Mouse (Mus musculus) heart, adult 2 months (tissue): Measurements from ENCODE around the gene Cxcl5. TPM values are rescaled to one million over a fixed set of nuclear protein-coding genes. Genes with fewer than 3 reads are reported as not detected.

Source experiments
- DNase-seq, 2 experiments: peaks; one replicate each; pipeline ENCODE4 v3.0.0; 2021
- H3K27ac ChIP-seq: fragments of 200-600 bp; 2 replicates; pipeline ENCODE4 v1.8.1; 2022
- H3K27me3 ChIP-seq: fragments of 200-500 bp; 2 replicates; pipeline ENCODE4 v1.6.1; 2012; ENCODE audit warnings: mild to moderate bottlenecking, low read length, inconsistent platforms, mixed read lengths; ENCODE audit not compliant: control insufficient read depth, insufficient read depth
- H3K36me3 ChIP-seq: fragments of 200-500 bp; 2 replicates; pipeline ENCODE4 v1.6.1; 2012; ENCODE audit warnings: low read length, inconsistent platforms; ENCODE audit not compliant: control insufficient read depth, insufficient read depth
- H3K4me1 ChIP-seq: fragments of 200-500 bp; 2 replicates; pipeline ENCODE4 v1.6.1; 2011; ENCODE audit warnings: low read length; ENCODE audit not compliant: control insufficient read depth, insufficient read depth
- H3K4me3 ChIP-seq: fragments of 200-600 bp; 2 replicates; pipeline ENCODE4 v1.8.1; 2022
- H3K79me2 ChIP-seq: fragments of 200-500 bp; replicated peaks from 2 replicates; pipeline ENCODE4 v1.6.1; 2012; ENCODE audit warnings: mild to moderate bottlenecking, inconsistent platforms, low read length, moderate library complexity, mixed read lengths; ENCODE audit not compliant: control insufficient read depth, insufficient read depth
- H3K9ac ChIP-seq: fragments of 200-500 bp; 2 replicates; pipeline ENCODE4 v1.6.1; 2012; ENCODE audit warnings: low read depth, mild to moderate bottlenecking, control low read depth, inconsistent platforms, low read length, mixed read lengths
- CTCF ChIP-seq: fragments of 200-600 bp; IDR thresholded peaks from 2 replicates; pipeline ENCODE4 v1.8.1; 2022; ENCODE audit warnings: antibody characterized with exemption, mild to moderate bottlenecking, moderate library complexity
- EP300 ChIP-seq: fragments of 200-500 bp; IDR thresholded peaks from 2 replicates; pipeline ENCODE4 v1.6.1; 2011; ENCODE audit warnings: low read depth, low read length, control low read depth; ENCODE audit not compliant: insufficient read depth
- POLR2A ChIP-seq: fragments of 200-500 bp; IDR thresholded peaks from 2 replicates; pipeline ENCODE4 v1.6.1; 2011; ENCODE audit warnings: mild to moderate bottlenecking, low read depth, low read length, control low read depth; ENCODE audit not compliant: insufficient read depth
- WGBS: fragments of 180-500 bp; shearing (Covaris S2); methylation state at CpG from one replicate; pipeline ENCODE4 v1.1.7; 2018; 5-methylcytosine and 5-hydroxymethylcytosine counted together
- intact Hi-C: fragments of 180-260 bp; cut with DNase I; formaldehyde crosslinking; loops from one replicate; pipeline ENCODE4 v1.15.1; 2025
- polyA plus RNA-seq: library from polyadenylated mRNA; depleted of rRNA; stranded (reverse); fragments of >200 nt; gene quantifications from 2 replicates; pipeline ENCODE4 v1.2.3, GENCODE M21; 2012
- total RNA-seq, 2 experiments: library from RNA; stranded (reverse); gene quantifications; 2 replicates each; pipeline ENCODE4 v1.2.3; 2021

Gene Cxcl5
- total and polyA plus RNA-seq, 3 experiments = 0.06 to 0.31 TPM; not detected in 1

- intact Hi-C loops = no loop called here
- H3K9ac ChIP-seq = no peak overlapping the region
- H3K27ac ChIP-seq = no peak overlapping the region
- H3K4me1 ChIP-seq = no peaks in the 10 kb centered on the region
- H3K79me2 ChIP-seq = no peaks in the 10 kb centered on the region
- no peaks in the 10 kb centered on the region for H3K36me3 ChIP-seq
- no peak overlapping the region for H3K4me3 ChIP-seq
- WGBS = 33% methylated on average over 4 of the region's 4 CpGs
- no peak for TF ChIP-seq CTCF
- no peak for TF ChIP-seq POLR2A
- no peak for TF ChIP-seq EP300
- DNase-seq = peak in 1 of 2 experiments; percentile 31
- H3K27me3 ChIP-seq = no peaks in the 10 kb centered on the region
These were observed 17.1 kb upstream of the Cxcl5 start for GRCm38 (mm10) chr5:90742029-90742428.

- intact Hi-C loops = no loop called here
- no peaks in the 10 kb centered on the region for H3K27me3 ChIP-seq
- DNase-seq = no peak
- H3K27ac ChIP-seq = no peak overlapping the region
- no peak overlapping the region for H3K4me3 ChIP-seq
- TF ChIP-seq POLR2A = no peak
- no peak for TF ChIP-seq CTCF
- no peak for TF ChIP-seq EP300
- H3K36me3 ChIP-seq = no peaks in the 10 kb centered on the region
- H3K4me1 ChIP-seq = peaks cover 3% of the 10 kb centered on the region
- H3K79me2 ChIP-seq = no peaks in the 10 kb centered on the region
- H3K9ac ChIP-seq = no peak overlapping the region
- 88% methylated on average over 1 of the region's 1 CpGs for WGBS
These were observed 5.2 kb upstream of the Cxcl5 start for GRCm38 (mm10) chr5:90753934-90754333.

GRCm38 (mm10) chr5:90758020-90758605, 1.0 kb upstream of the Cxcl5 start:
- Histone ChIP-seq H3K79me2 (no peaks in the 10 kb centered on the region), H3K4me3 (no peak overlapping the region), H3K4me1 (peaks cover 3% of the 10 kb centered on the region), H3K9ac (no peak overlapping the region), H3K27me3 (peaks cover 3% of the 10 kb centered on the region; the same call in 1 of the 2 replicates), H3K36me3 (no peaks in the 10 kb centered on the region), H3K27ac (no peak overlapping the region)
- TF ChIP-seq EP300 (no peak), POLR2A (no peak), CTCF (no peak)
- DNase-seq = peak; percentile 13 to 31
- WGBS = 47% methylated on average over 5 of the region's 5 CpGs
- intact Hi-C loops = no loop called here

GRCm38 (mm10) chr5:90760303-90760702, 1.1 kb downstream of the Cxcl5 start:
- Histone ChIP-seq H3K4me1 (peaks cover 3% of the 10 kb centered on the region), H3K27ac (no peak overlapping the region), H3K9ac (no peak overlapping the region), H3K27me3 (peaks cover 3% of the 10 kb centered on the region; the same call in 1 of the 2 replicates), H3K4me3 (no peak overlapping the region), H3K79me2 (no peaks in the 10 kb centered on the region), H3K36me3 (no peaks in the 10 kb centered on the region)
- DNase-seq = no peak
- WGBS = 38% methylated on average over 4 of the region's 4 CpGs
- intact Hi-C loops = no loop called here
- no peak for TF ChIP-seq POLR2A
- no peak for TF ChIP-seq EP300
- TF ChIP-seq CTCF = no peak

GRCm38 (mm10) chr5:90760844-90761243, 1.7 kb downstream of the Cxcl5 start:
- Histone ChIP-seq H3K9ac (no peak overlapping the region), H3K4me3 (no peak overlapping the region), H3K27me3 (peaks cover 3% of the 10 kb centered on the region; the same call in 1 of the 2 replicates), H3K4me1 (peaks cover 3% of the 10 kb centered on the region), H3K36me3 (no peaks in the 10 kb centered on the region), H3K79me2 (no peaks in the 10 kb centered on the region), H3K27ac (no peak overlapping the region)
- no peak for DNase-seq
- no peak for TF ChIP-seq POLR2A
- TF ChIP-seq CTCF = no peak
- no peak for TF ChIP-seq EP300
- intact Hi-C loops = no loop called here
- 91% methylated on average over 2 of the region's 2 CpGs for WGBS

GRCm38 (mm10) chr5:90761834-90762233, 2.7 kb downstream of the Cxcl5 start:
- H3K4me3 ChIP-seq = no peak overlapping the region
- no peak overlapping the region for H3K27ac ChIP-seq
- H3K79me2 ChIP-seq = no peaks in the 10 kb centered on the region
- DNase-seq = no peak
- intact Hi-C loops = no loop called here
- H3K27me3 ChIP-seq = peaks cover 3% of the 10 kb centered on the region; the same call in 1 of the 2 replicates
- WGBS = 85% methylated on average over 3 of the region's 3 CpGs
- H3K9ac ChIP-seq = no peak overlapping the region
- peaks cover 3% of the 10 kb centered on the region for H3K4me1 ChIP-seq
- H3K36me3 ChIP-seq = no peaks in the 10 kb centered on the region
- TF ChIP-seq CTCF = no peak
- no peak for TF ChIP-seq EP300
- no peak for TF ChIP-seq POLR2A
